Mouse (Mus musculus) urinary bladder, postnatal 10 days (tissue): ENCODE measurements around the gene Lrpprc.

Experiments used
- DNase-seq: peaks from one replicate; pipeline ENCODE4 v3.0.0; 2022; ENCODE audit warnings: low spot score

The Lrpprc gene

GRCm38 (mm10) chr17:84714930-84715329 lies 75.7 kb downstream of the Lrpprc start:
- DNase-seq: no peak

DNA sequence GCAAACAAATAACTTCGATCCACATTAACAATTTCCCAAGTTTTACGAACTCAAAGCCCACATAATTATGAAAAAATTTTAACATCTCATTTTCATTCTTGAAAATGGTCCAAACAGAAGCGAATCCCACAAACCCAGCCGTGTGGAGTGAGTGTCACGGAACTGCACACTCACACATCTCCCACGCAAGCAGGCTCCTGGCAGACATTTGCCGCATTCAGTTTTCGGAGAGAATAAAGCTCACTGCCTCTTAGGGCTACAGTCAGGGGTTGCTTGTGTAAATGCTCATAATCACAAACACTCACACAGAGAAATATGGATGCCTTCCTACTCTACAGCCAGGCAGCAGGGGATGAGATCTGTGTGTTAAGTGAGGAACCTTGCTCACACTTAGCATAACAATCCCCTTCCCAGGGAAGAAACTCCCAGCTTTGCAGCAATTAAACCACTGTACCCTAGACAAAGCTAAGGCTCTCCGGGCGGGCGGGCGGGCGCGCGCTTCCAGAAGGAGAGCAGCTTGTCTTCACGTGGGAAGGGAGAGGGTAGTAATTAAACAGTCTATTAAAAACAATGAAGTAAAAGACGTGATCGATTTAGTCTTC lies 76.9 kb downstream of the Lrpprc start:
- DNase-seq: no peak

DNA sequence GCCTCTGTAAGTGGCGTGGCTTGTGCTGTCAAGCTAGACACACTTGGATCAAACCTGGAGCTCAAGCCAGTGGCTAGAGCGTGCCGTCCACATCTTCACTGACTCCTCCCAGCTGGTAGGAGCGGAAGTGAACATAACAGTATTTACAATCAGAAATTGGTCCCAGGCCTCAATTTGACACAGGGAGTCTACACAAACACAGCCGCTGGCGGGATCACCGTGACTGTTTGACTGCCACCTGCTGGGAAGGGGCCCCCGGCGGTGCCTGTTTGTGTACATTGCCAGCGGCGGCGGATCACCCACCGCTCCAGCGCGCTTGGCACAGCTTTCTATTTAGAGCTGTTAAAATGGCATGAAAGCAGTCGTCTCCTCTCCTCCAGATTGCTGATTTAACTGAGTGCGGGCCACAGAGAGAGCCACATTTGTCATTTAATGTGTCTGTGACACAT lies 81.2 kb downstream of the Lrpprc start:
- no peak for DNase-seq

- DNase-seq: no peak
Measured at GRCm38 (mm10) chr17:84708818-84709217, 81.8 kb downstream of the Lrpprc start.

- DNase-seq: no peak
Measured at GRCm38 (mm10) chr17:84707407-84707806, 83.2 kb downstream of the Lrpprc start.

DNA sequence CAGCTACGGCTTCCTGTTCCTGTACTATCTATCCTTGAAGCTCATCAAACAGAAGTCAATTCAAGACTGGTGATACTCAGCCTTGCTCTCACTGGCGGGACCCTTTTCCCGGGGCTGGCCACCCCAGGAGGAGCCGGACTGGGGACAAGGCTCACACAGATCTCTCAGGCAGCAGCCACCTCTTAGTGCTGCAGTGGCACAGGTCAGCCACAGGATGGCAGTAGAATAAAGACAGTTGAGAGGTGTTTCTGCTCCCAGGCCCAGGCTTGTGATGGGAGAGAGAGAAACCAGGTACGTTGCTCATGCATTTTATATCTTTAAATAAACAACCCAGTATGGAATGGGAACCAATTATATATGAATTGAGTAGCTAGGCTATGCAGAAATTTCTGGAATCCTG lies 91.9 kb downstream of the Lrpprc start:
- DNase-seq: no peak

DNA sequence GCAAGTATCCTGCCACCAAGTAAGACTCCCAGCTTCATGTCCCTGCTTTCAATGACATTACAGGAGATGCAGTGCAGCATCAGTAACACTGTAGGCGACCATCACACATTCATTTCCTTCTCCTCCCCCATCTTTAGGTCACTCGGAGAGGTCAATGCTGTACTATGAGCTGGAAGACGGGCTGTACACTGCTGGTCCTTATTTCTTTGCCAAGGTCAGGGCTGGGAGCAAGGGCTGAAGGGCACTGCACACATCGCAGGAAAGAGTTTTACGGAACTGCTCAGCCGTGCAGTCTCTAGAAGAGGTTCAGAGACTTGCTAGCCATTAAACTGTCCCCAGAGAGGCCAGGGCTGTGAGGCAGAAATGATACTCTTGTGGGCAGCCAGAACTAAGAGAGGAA lies 94.1 kb downstream of the Lrpprc start:
- DNase-seq: no peak

DNA sequence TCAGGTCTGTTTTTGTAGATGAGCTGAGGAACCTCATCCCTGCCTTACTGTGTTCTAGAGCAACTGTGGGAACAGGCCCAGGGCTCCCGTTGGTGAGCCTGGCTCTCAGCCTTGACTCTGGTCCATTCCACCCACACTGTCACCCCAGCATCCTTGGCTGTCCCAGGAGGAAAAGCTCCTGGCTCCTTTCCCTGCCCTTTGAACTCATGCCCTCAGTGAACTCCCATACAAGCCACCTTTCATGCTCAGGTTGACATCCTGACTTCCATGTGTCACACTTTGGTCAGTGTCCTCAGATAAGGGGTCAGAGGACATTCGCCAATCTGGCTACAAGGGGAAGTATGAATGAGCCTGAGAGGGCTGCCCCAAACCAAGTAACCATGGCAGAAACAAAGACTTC lies 96.8 kb downstream of the Lrpprc start:
- no peak for DNase-seq

DNA sequence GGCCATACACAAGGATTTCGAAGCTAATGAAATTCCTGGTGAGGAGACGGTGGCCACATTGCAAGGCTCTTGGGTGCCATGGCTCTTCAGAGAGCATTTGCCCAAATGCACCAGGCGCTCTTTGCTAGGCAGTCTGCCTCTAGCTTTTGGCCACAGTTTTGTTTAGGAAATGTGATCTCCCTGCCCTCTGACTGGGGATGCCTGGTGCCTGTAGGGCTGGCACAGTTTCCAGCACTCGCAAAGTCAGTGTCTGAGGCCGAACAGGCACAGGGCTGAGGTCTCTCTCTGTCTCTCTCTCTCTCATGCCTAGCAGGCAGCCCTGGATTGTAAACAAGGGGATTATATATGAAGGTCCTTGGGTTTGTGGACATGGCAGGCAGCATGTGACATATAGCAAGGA lies 100.5 kb downstream of the Lrpprc start:
- no peak for DNase-seq

- DNase-seq: no peak
Measured at GRCm38 (mm10) chr17:84689316-84689715, 101.3 kb downstream of the Lrpprc start.

GRCm38 (mm10) chr17:84688834-84689233 lies 101.8 kb downstream of the Lrpprc start:
- DNase-seq: no peak

DNA sequence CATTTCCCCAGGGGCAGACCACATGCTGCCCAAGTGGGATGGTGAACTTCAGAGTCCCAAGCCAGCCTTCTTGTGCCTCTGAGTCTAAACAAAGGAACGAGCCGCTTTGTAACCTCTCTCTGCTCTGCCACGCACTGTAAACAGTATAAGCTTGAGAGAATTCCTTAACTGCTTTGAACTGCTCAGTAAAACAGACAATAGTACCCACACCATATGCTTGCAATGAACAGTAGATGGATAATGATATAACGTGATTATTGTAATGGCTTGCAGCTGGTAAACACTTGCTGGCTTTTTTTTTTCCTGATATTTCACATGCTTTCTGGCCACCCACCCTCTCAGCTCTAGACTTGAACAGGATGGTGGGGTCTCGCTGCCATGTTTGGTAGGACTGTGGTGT lies 102.6 kb downstream of the Lrpprc start:
- DNase-seq: no peak

DNA sequence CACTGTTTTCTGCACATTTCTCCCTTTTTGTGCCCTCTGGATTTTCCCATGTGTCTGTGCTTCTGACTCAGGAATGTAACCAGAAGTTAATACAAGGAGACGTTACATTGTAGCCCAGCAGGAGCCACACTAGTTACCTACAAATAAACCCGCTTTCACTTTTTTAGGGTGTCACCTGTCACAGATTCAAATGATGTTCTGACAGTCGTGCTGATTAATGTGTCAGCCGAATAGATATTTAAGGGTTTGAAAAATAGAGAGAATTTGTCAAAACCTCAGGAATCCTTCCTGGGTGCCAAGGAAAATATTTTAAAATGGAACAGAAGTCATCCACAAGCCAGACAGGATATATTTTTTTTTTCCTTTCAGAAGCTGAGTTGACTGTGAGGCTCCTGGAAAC lies 105.3 kb downstream of the Lrpprc start:
- no peak for DNase-seq

- DNase-seq: no peak
Measured at GRCm38 (mm10) chr17:84684284-84684683, 106.3 kb downstream of the Lrpprc start.

DNA sequence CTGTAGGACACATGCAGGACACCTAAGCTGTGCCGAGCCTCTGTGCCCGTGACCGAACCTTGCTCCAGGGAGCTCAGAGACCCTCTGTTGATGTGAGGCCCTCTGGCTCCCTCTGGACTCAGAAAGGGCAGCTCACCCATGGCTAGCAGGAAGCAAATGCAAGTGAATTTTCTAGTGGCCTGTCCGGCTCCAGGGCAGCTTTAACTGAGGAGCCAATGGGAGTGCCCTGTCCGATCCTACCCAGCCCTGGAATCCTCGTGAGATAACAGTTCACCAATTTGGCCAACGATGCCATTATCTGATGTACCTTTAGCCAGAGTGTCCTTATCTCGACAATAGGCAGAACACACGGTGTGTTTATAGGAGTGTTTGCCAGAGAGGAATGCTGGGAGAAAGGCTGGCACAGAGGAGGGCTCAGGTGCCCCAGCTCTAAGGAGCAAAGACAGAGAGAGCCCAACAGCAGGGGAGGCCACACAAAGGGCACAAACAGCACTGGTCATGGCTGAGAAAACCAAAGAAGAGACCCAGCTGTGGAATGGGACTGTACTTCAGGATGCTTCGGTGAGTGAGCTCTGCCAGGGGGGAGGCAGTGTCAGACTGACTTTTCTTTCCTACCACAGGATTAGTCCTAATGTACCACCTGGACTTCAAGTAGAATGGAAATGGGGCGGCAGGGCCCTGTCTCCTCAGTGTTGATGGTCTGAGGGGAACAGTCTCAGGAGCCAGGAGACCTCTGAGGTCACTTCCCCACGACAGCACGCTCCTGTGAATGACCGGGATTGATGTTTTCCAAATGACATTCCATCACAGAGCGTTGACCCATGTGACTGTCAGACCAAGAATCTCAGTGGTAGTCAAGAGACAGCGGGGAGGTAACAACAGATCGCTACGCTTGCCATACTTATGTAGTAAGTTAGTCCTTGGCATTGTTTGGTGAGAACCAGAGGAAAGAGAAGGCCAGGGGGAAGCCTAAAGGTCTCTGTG lies 107.6 kb downstream of the Lrpprc start, which contains the start of gene Abcg5:
TSS of gene Abcg5 (minus strand) at position 278 of the 984 bp plus-strand sequence.
- no peak for DNase-seq

DNA sequence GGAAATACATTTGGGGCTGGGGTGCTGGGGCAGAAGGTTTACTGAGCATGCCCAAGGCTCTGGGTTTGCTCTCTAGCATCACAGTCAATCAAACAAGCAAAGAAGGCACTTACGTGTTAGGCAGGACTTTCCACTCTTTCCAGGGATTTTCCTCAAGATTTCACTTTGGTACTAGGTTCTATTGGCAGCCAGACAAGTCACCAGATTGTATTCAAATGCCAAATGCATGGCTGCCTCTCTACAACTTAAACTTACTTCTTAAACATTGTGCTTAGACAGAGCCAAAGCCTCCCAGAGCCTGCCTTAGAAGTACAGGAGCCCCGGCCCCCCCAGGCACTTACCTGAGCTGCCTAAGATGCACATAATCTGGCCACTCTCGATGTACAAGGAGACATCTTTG lies 108.9 kb downstream of the Lrpprc start:
- no peak for DNase-seq

- no peak for DNase-seq
Measured at GRCm38 (mm10) chr17:84677595-84677994, 113.0 kb downstream of the Lrpprc start.

GRCm38 (mm10) chr17:84675951-84676366 lies 114.6 kb downstream of the Lrpprc start, which contains the start of gene Abcg8:
Abcg8 (plus strand) TSS chr17:84676302.
- no peak for DNase-seq

GRCm38 (mm10) chr17:84675204-84675603 lies 115.4 kb downstream of the Lrpprc start:
- no peak for DNase-seq

DNA sequence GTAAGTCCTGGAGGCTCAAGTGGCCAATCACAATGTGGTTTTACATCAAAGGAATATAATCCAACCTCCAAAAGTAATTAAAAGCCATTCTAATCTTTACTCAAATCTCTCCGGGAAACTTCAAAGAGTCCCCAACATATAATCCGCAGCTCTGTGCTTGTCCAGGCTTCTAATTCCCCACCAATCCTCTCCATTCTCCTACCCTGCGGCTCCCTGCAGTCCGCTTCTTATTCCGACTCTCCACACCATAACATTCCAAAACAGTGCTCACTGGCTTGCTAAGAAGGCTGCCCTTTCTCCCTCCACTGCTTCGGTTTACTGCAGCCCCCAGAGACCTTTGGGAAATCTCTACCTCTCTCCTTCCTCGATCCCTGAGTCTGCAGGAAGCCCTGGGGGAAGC lies 116.5 kb downstream of the Lrpprc start:
- no peak for DNase-seq

DNA sequence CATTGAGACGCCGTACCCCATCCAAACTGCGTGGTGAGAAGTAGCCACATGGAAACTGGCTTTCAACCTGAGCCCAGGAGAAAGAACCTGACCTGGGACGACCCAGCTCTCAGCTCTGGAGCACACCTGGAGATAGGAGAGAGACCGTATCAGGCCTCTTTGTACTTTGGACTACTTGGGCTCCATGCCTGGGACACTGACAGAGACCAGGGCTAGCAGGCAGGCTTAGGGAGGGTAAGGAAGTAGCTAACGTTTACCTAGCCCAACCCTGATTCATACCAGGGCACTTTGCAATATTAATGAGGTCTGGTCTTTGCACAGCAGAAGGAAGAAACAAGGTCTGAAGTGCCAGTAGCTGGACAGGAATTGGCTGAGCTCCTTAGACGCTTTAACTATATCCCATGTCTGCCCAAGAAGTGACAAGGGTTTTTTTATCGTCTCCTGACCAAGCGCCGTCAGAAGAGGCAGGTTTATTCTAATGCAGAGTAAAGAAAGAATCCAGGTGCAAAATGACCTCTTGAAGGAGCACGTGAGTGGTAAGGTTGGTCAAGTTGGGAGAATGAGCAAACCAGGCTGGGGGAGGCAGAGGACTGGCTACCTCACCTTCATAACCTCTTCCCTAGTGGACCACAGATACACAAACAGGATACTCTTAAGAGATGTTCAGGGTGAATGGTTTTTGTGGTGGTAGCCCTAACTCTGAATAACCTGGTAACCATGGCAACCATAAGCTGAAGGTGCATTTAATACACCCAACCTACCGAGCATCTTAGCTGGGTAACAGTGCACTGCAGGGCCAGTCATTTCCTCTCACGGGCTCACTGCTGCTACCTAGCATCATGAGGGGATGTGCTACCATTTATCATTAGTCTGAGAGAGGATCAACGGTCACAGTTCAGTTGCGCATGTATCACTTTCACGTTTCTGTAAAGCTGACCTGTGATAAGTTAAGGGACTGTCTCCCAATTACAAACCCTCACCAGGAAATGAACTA lies 117.9 kb downstream of the Lrpprc start:
- DNase-seq: no peak

DNA sequence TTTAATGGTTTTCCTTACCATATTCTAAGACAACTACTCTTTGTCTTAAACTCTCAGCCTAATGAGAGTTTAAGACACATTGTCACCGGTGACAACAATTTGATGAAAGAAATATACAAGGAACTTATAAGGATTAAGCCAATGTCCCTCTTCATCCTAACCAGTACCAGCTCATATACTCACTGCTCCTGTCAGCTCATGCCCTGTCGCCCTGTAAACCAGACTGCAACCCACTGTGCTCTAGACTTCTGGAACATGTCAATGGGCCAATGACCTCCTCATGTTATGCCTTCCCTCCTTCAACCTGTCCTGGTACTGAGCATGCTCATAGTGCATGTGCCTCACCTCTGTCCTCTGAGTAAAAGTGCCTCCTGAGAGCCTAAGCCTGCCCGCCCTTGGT lies 122.7 kb downstream of the Lrpprc start:
- DNase-seq: no peak
